8 mouse cellular contexts compared by ENCODE assay signal in the genomic region with DNA sequence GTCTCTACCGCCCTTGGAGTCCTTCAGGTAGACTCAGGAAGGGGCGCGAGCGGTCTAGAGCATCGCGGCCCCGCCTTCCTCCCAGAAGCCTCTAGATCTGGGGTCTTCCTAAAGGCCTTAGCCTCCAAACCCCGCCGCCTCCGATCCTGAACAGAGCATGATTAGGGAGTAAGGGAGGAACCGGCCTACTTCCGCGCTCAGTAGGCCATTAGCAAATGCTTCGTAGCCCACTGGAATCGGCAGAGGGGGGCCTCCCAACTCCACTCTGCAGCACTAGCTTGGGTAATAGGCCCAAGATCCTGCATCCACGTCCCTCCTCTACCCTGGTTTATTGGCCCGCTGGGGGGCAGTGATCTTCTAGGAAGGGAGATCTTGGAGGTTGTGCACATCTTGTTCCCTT. TPM values are rescaled to one million over a fixed set of nuclear protein-coding genes. Genes with fewer than 3 reads are reported as not detected.
DNase-seq lines count a peak whose midpoint lies in the region; ATAC-seq and TF ChIP-seq lines count a peak whose summit lies in the region.

A gene (minus strand): TSS at position 385 of the 400 bp plus-strand sequence.

- peak within 1 kb of the TSS; percentile 72 for H3K4me3 ChIP-seq in gastrocnemius, adult 2 months
- peak within 1 kb of the TSS; percentile 54 for H3K4me3 ChIP-seq in limb, embryonic 10.5 days
- peak within 1 kb of the TSS; percentile 40 for H3K4me3 ChIP-seq in stomach, embryonic 14.5 days (ENCODE audit: low read depth, low read length)

- H3K9ac ChIP-seq in stomach, embryonic 14.5 days (replicated peaks; ENCODE audit: low read depth, low read length) = no peak within 1 kb of the TSS

- 2% methylated on average over 17 of the region's 17 CpGs for WGBS in limb, embryonic 10.5 days
- WGBS in stomach, embryonic 14.5 days = 29% methylated on average over 17 of the region's 17 CpGs

- no peak for ATAC-seq in stomach, embryonic 14.5 days (ENCODE audit: insufficient number of reproducible peaks, insufficient read depth, low FRiP score, low read depth)

- no peak within 1 kb of the TSS for H3K27ac ChIP-seq in gastrocnemius, adult 2 months
- no peak within 1 kb of the TSS for H3K27ac ChIP-seq in limb, embryonic 10.5 days
- H3K27ac ChIP-seq in stomach, embryonic 14.5 days (ENCODE audit: low read length) = no peak within 1 kb of the TSS

- no peaks in the 10 kb centered on the region for H3K9me3 ChIP-seq in limb, embryonic 10.5 days (replicated peaks)
- no peaks in the 10 kb centered on the region for H3K9me3 ChIP-seq in stomach, embryonic 14.5 days (ENCODE audit: control insufficient read depth, low read depth, low read length)

- no peak for DNase-seq in gastrocnemius, adult 2 months
- DNase-seq in gastrocnemius, postnatal 36 days = no peak
- DNase-seq in right cerebral cortex, postnatal 4 days = peak; percentile 15
- no peak for DNase-seq in right cerebral cortex, adult 2 months (ENCODE audit: low spot score in 2 of 2)
- peak; percentile 59 for DNase-seq in limb, embryonic 10.5 days (ENCODE audit: low spot score)
- no peak for DNase-seq in thymus, postnatal 25 days
- DNase-seq in gastrocnemius, postnatal 25 days = no peak

- peaks cover 100% of the 10 kb centered on the region for H3K27me3 ChIP-seq in limb, embryonic 10.5 days (ENCODE audit: low read depth, poor library complexity, severe bottlenecking)
- peaks cover 70% of the 10 kb centered on the region for H3K27me3 ChIP-seq in stomach, embryonic 14.5 days (ENCODE audit: control insufficient read depth, insufficient read depth, low read length)

- H3K4me1 ChIP-seq in limb, embryonic 10.5 days = peaks cover 45% of the 10 kb centered on the region
- peaks cover 19% of the 10 kb centered on the region for H3K4me1 ChIP-seq in stomach, embryonic 14.5 days (ENCODE audit: control insufficient read depth, insufficient read depth, low read length)

- H3K4me2 ChIP-seq in stomach, embryonic 14.5 days (replicated peaks; ENCODE audit: low read depth, low read length) = peak within 1 kb of the TSS; percentile 88

- TF ChIP-seq CTCF in gastrocnemius, adult 2 months (IDR thresholded peaks at IDR 0.05) = no peak

- intact Hi-C loops in gastrocnemius, adult 2 months (cut with DNase I) = no loop called here
- intact Hi-C loops in gastrocnemius, postnatal 36 days (cut with DNase I) = no loop called here

- peaks cover 29% of the 10 kb centered on the region for H3K36me3 ChIP-seq in limb, embryonic 10.5 days
- H3K36me3 ChIP-seq in stomach, embryonic 14.5 days (ENCODE audit: control insufficient read depth, insufficient read depth, low read length) = peaks cover 2% of the 10 kb centered on the region; the same call in 1 of the 2 replicates

RNA-seq across cellular contexts. Expression of the gene that starts here (rescaled TPM):
- total RNA-seq in gastrocnemius, adult 2 months (2021) = not detected
- not detected for total RNA-seq in gastrocnemius, postnatal 36 days (2021)
- 1.8 and 2.8 TPM in 2 replicates for polyA plus RNA-seq in limb, embryonic 10.5 days (2016; fragmentation: Nextera tagmentation; extraction: Ambion mirVana)
- polyA plus RNA-seq in stomach, embryonic 14.5 days (2014; fragmentation: Nextera tagmentation; extraction: Ambion mirVana) = 1.1 and 1.5 TPM in 2 replicates
- under 1 TPM in 1 of 2 experiments, not detected in 1; 0.28 TPM for total RNA-seq in gastrocnemius, postnatal 25 days (2021)

Comparison
In these comparisons a context has a peak if more than half of its experiments do, and no peak if none do; other contexts are left out.
1. DNase-seq: peak in right cerebral cortex, postnatal 4 days (single experiment) and limb, embryonic 10.5 days (single experiment); none in gastrocnemius, adult 2 months (single experiment), gastrocnemius, postnatal 36 days (0 of 2), right cerebral cortex, adult 2 months (0 of 2), thymus, postnatal 25 days (single experiment) and gastrocnemius, postnatal 25 days (single experiment).
2. Peak in every context shown above with its lines, with median percentiles within 50 percentile points of each other: H3K4me3 ChIP-seq.